Mouse (Mus musculus) forebrain, postnatal 0 days (tissue): ENCODE results near the gene Ntan1. TPM values are rescaled to one million over a fixed set of nuclear protein-coding genes. Genes with fewer than 3 reads are reported as not detected.
"Not testable (repeated sequence)": the region's sequence is repeated elsewhere in the genome, so short reads cannot be mapped to it uniquely, and the experiment has no call there.

Experiments used
- ATAC-seq: fragments of 200-750 bp; cut with Nextera tagmentation; 2 replicates; pipeline ENCODE4 v1.8.0; 2017; ENCODE audit warnings: mild to moderate bottlenecking, moderate library complexity
- DNase-seq: peaks from one replicate; pipeline ENCODE4 v3.0.0-alpha.2; 2015
- H3K27ac ChIP-seq: fragments of 300-500 bp; sonication (generic); 2 replicates; pipeline ENCODE4 v1.5.1; 2014; ENCODE audit warnings: low read depth, mild to moderate bottlenecking, antibody characterized with exemption, low read length, moderate library complexity, mixed read lengths
- H3K27me3 ChIP-seq: fragments of 300-500 bp; sonication (generic); 2 replicates; pipeline ENCODE4 v1.6.1; 2014; ENCODE audit warnings: mild to moderate bottlenecking, low read length, mixed read lengths; ENCODE audit not compliant: insufficient read depth
- H3K36me3 ChIP-seq: fragments of 300-500 bp; sonication (generic); 2 replicates; pipeline ENCODE4 v1.6.1; 2014; ENCODE audit warnings: mild to moderate bottlenecking, moderate library complexity; ENCODE audit not compliant: insufficient read depth
- H3K4me1 ChIP-seq: fragments of 300-500 bp; sonication (generic); 2 replicates; pipeline ENCODE4 v1.6.1; 2014; ENCODE audit warnings: antibody characterized with exemption; ENCODE audit not compliant: insufficient read depth
- H3K4me2 ChIP-seq: fragments of 300-500 bp; sonication (generic); 2 replicates; pipeline ENCODE4 v1.6.1; 2014; ENCODE audit warnings: low read depth, mild to moderate bottlenecking, moderate library complexity
- H3K4me3 ChIP-seq: fragments of 300-500 bp; sonication (generic); 2 replicates; pipeline ENCODE4 v1.5.1; 2014; ENCODE audit warnings: low read depth, low read length, mixed read lengths
- H3K9ac ChIP-seq: fragments of 300-500 bp; sonication (generic); 2 replicates; pipeline ENCODE4 v1.6.1; 2014; ENCODE audit warnings: mild to moderate bottlenecking
- H3K9me3 ChIP-seq: fragments of 300-500 bp; sonication (generic); 2 replicates; pipeline ENCODE4 v1.6.1; 2016; ENCODE audit warnings: low read length
- CTCF ChIP-seq: sonication (generic); IDR thresholded peaks from 2 replicates; pipeline ENCODE4 v1.5.1; 2016; ENCODE audit warnings: antibody characterized with exemption, control low read depth, low read depth
- WGBS: fragments of 180-500 bp; shearing (Covaris S2); extraction: QIAGEN DNeasy Blood & Tissue Kit; methylation state at CpG from one replicate; pipeline ENCODE4 v1.1.7; 2014; 5-methylcytosine and 5-hydroxymethylcytosine counted together
- polyA plus RNA-seq: library from polyadenylated mRNA; unstranded; fragments of >200 nt; fragmentation: Nextera tagmentation; extraction: Ambion mirVana; gene quantifications from 2 replicates; pipeline ENCODE4 v1.2.1, GENCODE M21; 2015
- total RNA-seq: library from RNA; depleted of rRNA; stranded (reverse); fragments of >200 nt; gene quantifications from 2 replicates; pipeline ENCODE4 v1.2.3, GENCODE M21; 2014

Gene Ntan1
- total and polyA plus RNA-seq, 2 experiments from 2014 or later = 163 to 231 TPM

DNA sequence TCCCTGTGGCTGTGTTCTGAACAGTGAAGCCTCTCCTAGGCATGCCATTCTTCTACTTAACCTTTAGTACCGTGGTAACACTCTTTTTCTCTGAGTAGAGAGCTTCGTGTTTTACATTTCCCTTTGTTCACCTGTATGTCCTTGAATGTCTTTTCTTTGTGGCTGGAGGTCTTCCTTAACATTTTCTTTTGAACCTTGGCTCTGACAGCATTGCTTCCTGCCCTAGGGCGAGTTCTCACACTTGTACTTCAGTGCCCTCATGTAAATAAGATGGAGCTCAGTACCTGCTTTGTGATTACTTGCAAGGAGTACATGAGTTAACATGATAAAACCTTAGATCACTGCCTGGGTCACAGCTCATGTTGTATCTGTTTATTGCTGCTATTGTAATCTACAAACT, 32.7 kb upstream of the Ntan1 start:
- H3K27ac ChIP-seq = no peak overlapping the region
- TF ChIP-seq CTCF = no peak
- H3K4me2 ChIP-seq = no peak overlapping the region
- ATAC-seq = no peak
- no peaks in the 10 kb centered on the region for H3K9me3 ChIP-seq
- no peak overlapping the region for H3K9ac ChIP-seq
- H3K4me3 ChIP-seq = no peak overlapping the region
- WGBS = 83% methylated on average over 3 of the region's 3 CpGs
- no peak for DNase-seq
- peaks cover 9% of the 10 kb centered on the region; the same call in 1 of the 2 replicates for H3K4me1 ChIP-seq
- peaks cover 56% of the 10 kb centered on the region for H3K36me3 ChIP-seq
- H3K27me3 ChIP-seq = no peaks in the 10 kb centered on the region

DNA sequence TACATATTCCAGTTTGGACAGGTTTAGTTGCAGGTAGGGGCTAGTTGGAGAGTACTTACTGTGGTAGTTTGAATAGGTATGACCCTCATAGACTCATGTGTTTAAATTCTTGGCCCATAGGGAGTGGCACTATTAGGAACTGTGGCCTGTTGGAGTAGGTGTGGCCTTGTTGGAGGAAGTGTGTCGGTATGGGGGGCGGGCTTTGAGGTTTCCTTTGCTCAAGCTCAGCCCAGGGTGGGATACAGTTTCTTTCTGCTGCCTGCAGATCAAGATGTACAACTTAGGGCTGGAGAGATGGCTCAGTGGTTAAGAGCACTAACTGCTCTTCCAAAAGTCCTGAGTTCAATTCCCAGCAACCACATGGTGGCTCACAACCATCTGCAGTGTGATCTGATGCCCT, 25.2 kb upstream of the Ntan1 start:
- peaks cover 89% of the 10 kb centered on the region for H3K36me3 ChIP-seq
- not testable (repeated sequence) for H3K4me2 ChIP-seq, H3K27ac ChIP-seq, H3K4me3 ChIP-seq, H3K9ac ChIP-seq, H3K4me1 ChIP-seq, H3K9me3 ChIP-seq, H3K27me3 ChIP-seq, ATAC-seq, DNase-seq
- 94% methylated on average over 2 of the region's 2 CpGs for WGBS

DNA sequence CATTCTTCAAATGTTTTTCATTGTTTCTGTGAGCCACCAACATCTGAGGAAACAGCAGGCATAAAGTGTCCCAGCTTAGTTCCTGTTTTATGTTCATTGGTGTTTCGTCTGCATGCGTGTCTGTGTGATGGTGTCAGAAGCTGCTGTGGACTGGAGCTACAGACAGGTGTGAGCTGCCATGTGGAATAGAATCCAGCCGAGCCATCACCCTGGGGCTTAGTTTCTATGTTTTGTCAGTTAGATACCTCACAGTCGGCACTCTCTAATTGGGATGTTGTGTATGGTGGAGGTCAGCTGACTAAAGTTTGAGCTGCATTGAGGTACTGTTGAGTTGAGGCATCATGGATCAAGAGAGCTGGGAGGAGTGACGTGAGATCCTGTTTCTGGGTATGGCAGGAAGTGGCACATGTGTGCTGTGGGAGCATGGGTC, 21.9 kb upstream of the Ntan1 start:
- no peak for DNase-seq
- 93% methylated on average over 5 of the region's 5 CpGs for WGBS
- H3K9me3 ChIP-seq = no peaks in the 10 kb centered on the region
- H3K4me1 ChIP-seq = no peaks in the 10 kb centered on the region
- H3K4me2 ChIP-seq = no peak overlapping the region
- no peak overlapping the region for H3K27ac ChIP-seq
- no peaks in the 10 kb centered on the region for H3K27me3 ChIP-seq
- H3K9ac ChIP-seq = no peak overlapping the region
- peaks cover 90% of the 10 kb centered on the region for H3K36me3 ChIP-seq
- no peak for ATAC-seq
- H3K4me3 ChIP-seq = no peak overlapping the region
- no peak for TF ChIP-seq CTCF

DNA sequence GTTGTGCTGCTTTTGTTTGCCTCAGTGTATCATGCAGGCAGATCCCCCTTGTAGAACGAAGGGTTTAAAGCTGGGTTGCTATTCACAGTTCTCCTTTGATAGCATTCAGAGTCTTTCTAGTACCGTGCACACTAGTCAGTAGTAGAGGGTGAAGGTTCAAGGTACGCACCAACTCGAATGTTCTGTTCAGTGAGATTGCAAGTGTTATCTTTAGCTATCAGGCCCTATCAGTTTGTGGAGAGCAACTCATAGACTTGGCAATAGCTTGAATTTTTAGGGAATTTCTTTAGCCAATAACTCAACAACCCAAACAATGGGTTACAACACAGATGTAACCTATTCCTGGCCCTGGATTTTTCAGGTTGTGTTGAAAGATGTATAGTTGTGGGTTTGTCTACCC, 17.4 kb upstream of the Ntan1 start:
- Histone ChIP-seq H3K4me2 (no peak overlapping the region), H3K9me3 (no peaks in the 10 kb centered on the region), H3K4me3 (no peak overlapping the region), H3K9ac (no peak overlapping the region), H3K36me3 (peaks cover 77% of the 10 kb centered on the region), H3K4me1 (no peaks in the 10 kb centered on the region), H3K27ac (no peak overlapping the region), H3K27me3 (no peaks in the 10 kb centered on the region)
- no peak for TF ChIP-seq CTCF
- no peak for ATAC-seq
- 92% methylated on average over 4 of the region's 4 CpGs for WGBS
- no peak for DNase-seq

DNA sequence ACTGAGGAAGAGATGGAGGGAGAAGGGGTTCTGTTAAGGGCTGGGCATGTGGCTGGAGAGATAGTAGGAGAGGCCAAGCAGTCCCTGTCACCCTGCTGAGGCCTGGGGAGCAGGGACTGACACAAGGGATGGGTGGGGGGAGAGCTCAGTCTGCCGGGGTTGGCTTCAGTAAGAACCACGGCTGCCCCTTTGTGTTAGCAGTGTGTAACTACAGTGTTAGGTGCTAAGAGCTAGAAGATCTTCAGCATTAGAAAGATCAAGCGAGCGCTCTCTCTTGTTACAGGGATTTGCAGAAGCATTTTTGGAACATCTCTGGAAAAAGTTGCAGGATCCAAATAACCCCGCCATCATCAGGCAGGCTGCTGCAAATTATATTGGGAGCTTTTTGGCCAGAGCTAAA, 14.0 kb upstream of the Ntan1 start:
- peak; percentile 69; the same call in 1 of the 2 replicates for ATAC-seq
- Histone ChIP-seq H3K4me1 (no peaks in the 10 kb centered on the region), H3K9ac (no peak overlapping the region), H3K27ac (no peak overlapping the region), H3K4me3 (no peak overlapping the region), H3K4me2 (no peak overlapping the region), H3K36me3 (peaks cover 75% of the 10 kb centered on the region), H3K27me3 (no peaks in the 10 kb centered on the region), H3K9me3 (no peaks in the 10 kb centered on the region)
- no peak for DNase-seq
- TF ChIP-seq CTCF = peak; percentile 33
- 85% methylated on average over 5 of the region's 5 CpGs for WGBS

DNA sequence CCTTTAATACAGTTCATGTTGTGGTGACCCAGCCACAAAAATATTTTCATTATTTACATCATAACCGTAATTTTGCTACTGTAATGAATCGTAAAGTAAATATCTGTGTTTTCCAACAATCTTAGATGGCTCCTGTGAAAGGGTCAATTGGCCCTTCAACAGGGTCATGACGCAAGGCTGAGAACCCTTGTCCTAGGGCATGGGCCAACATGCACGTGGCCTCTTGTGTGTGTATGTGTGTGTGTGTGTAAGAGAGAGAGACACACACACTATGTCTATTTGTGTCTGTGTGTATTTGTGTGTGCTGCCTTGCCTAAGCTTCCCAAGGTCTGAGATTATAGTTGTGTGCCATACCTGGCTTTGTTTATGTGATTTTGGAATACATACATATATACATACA, 11.0 kb upstream of the Ntan1 start:
- WGBS = 98% methylated on average over 4 of the region's 4 CpGs
- no peak overlapping the region for H3K4me2 ChIP-seq
- no peaks in the 10 kb centered on the region for H3K4me1 ChIP-seq
- ATAC-seq (no peak), DNase-seq (no peak)
- H3K9me3 ChIP-seq = no peaks in the 10 kb centered on the region
- no peak for TF ChIP-seq CTCF
- no peak overlapping the region for H3K9ac ChIP-seq
- H3K27me3 ChIP-seq = no peaks in the 10 kb centered on the region
- peaks cover 81% of the 10 kb centered on the region for H3K36me3 ChIP-seq
- H3K27ac ChIP-seq = no peak overlapping the region
- no peak overlapping the region for H3K4me3 ChIP-seq

DNA sequence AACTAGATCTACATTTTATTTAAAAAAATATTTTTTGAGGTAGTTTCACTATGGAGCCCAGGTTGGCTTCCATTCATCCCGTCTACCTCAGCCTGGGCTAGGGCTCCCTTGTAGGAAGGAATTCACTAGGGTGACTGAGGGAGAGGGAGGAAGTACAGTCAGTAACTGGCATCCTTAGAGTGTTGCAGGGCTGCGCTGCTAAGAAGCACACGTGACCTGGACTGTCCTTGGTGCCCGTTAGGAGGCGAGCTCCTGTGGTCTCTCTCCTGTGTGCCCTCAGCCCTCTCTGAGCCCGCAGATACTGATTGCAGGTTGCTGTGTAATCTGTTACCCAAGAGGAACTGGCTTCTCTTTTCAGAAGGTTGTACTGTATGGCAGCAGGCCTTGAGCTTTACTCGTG, 10.2 kb upstream of the Ntan1 start:
- Histone ChIP-seq H3K4me1 (no peaks in the 10 kb centered on the region), H3K4me2 (no peak overlapping the region), H3K27ac (no peak overlapping the region), H3K4me3 (no peak overlapping the region), H3K9me3 (no peaks in the 10 kb centered on the region), H3K36me3 (peaks cover 85% of the 10 kb centered on the region), H3K27me3 (no peaks in the 10 kb centered on the region), H3K9ac (no peak overlapping the region)
- no peak for TF ChIP-seq CTCF
- DNase-seq (no peak), ATAC-seq (no peak)
- WGBS = 91% methylated on average over 7 of the region's 7 CpGs

DNA sequence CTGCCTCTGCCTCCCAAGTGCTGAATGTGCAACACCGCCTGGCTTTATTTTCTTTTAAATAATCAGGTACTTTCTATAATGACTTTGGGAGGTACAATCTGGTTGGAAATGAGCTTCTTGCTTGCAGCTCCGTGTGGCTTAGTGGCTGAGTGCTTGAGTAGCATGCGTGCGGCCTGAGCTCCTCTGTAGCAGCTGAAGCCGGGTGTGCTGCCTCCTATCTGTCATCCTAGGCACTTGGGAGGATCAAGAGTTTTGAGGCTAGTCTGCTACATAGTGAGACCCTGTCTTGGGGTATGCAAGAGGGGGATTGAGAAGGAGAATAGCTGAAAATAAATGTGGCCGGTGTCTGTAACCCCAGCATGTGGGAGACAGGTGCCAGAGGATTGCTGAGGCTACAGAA, 6.5 kb upstream of the Ntan1 start:
- WGBS = 93% methylated on average over 6 of the region's 6 CpGs
- Histone ChIP-seq H3K36me3 (peaks cover 75% of the 10 kb centered on the region), H3K4me2 (no peak overlapping the region), H3K27ac (no peak overlapping the region), H3K4me1 (no peaks in the 10 kb centered on the region), H3K4me3 (no peak overlapping the region), H3K9ac (no peak overlapping the region), H3K27me3 (no peaks in the 10 kb centered on the region), H3K9me3 (no peaks in the 10 kb centered on the region)
- TF ChIP-seq CTCF = no peak; the same call in 1 of the 2 replicates
- ATAC-seq (no peak), DNase-seq (no peak)
